Comparison of ENCODE assay signal across 19 mouse cellular contexts in genomic region chr9:60405777-60406176, GRCm38 (mm10).
DNase-seq lines count a peak whose midpoint lies in the region; ATAC-seq and TF ChIP-seq lines count a peak whose summit lies in the region.
"Had no signal": no experiment of that assay in that cellular context is flagged by ENCODE, and none has a peak within 500 bp of the region (broad histone marks: within the 10 kb centered on the region; RNA-seq: fewer than 3 reads in every experiment).

No protein-coding gene starts in this region.

- ATAC-seq in CD4-positive, CD25-positive, alpha-beta regulatory T cell, adult 4 months = no peak
- ATAC-seq: intestine, embryonic 15.5 days; midbrain, embryonic 13.5 days had no signal

- TF ChIP-seq POLR2A in kidney, adult 2 months (IDR thresholded peaks at IDR 0.05; ENCODE audit: low read depth, low read length) = no peak

- no peak overlapping the region for H3K4me3 ChIP-seq in kidney, adult 2 months (ENCODE audit: insufficient read depth, low read depth, low read length)
- H3K4me3 ChIP-seq: erythroblast, embryonic 14.5 days; heart, embryonic 10.5 days; intestine, embryonic 15.5 days; left cerebral cortex, adult 2 months; limb, embryonic 15.5 days; midbrain, embryonic 13.5 days; neural tube, embryonic 13.5 days had no signal

- WGBS in kidney, adult 2 months = 33% methylated on average over 7 of the region's 7 CpGs

- no peaks in the 10 kb centered on the region for H3K27me3 ChIP-seq in kidney, adult 2 months (replicated peaks; ENCODE audit: control insufficient read depth, insufficient read depth, low read length)
- H3K27me3 ChIP-seq: intestine, embryonic 15.5 days; midbrain, embryonic 13.5 days; neural tube, embryonic 13.5 days had no signal

- no peak for TF ChIP-seq CTCF in kidney, adult 2 months (conservative IDR thresholded peaks at IDR 0.05; ENCODE audit: insufficient read depth, insufficient read length, low read depth, low read length)

- peak; percentile 22 for DNase-seq in kidney, adult 11 months
- no peak for DNase-seq in kidney, adult 18-20 months
- peak; percentile 45 for DNase-seq in adrenal gland, postnatal 14 days
- DNase-seq in kidney, adult 2 months = peak; percentile 47
- peak; percentile 31 to 56 for DNase-seq in kidney, postnatal 4 days
- no peak for DNase-seq in right cerebral cortex, adult 2 months (ENCODE audit: low spot score in 2 of 2)
- no peak for DNase-seq in right cerebral cortex, postnatal 4 days
- DNase-seq: cerebellum, postnatal 10 days; heart, postnatal 4 days; lung, adult 2 months; right cerebral cortex, adult 18-20 months had no signal

- no peaks in the 10 kb centered on the region for H3K4me1 ChIP-seq in kidney, adult 2 months (ENCODE audit: control insufficient read depth, insufficient read depth, low read length)

- no peaks in the 10 kb centered on the region for H3K36me3 ChIP-seq in kidney, adult 2 months (ENCODE audit: control insufficient read depth, insufficient read depth, low read length)
- H3K36me3 ChIP-seq: heart, embryonic 10.5 days; intestine, embryonic 15.5 days; limb, embryonic 15.5 days; midbrain, embryonic 13.5 days; neural tube, embryonic 13.5 days had no signal

- no peak overlapping the region for H3K27ac ChIP-seq in kidney, adult 2 months (ENCODE audit: insufficient read depth, low read depth, low read length)
- H3K27ac ChIP-seq: heart, embryonic 10.5 days; intestine, embryonic 15.5 days; left cerebral cortex, adult 2 months; limb, embryonic 15.5 days; midbrain, embryonic 13.5 days; neural tube, embryonic 13.5 days had no signal

Comparison
In these comparisons a context has a peak if more than half of its experiments do, and no peak if none do; other contexts are left out.
1. DNase-seq: peak in kidney, adult 11 months (single experiment), adrenal gland, postnatal 14 days (single experiment), kidney, adult 2 months (single experiment) and kidney, postnatal 4 days (2 of 2); none in kidney, adult 18-20 months (single experiment), right cerebral cortex, adult 2 months (0 of 2) and right cerebral cortex, postnatal 4 days (single experiment).